Mouse (Mus musculus) activated CD4-positive, CD25-positive, alpha-beta regulatory T cell, adult 9 weeks (primary cell): ENCODE results near the gene Bpnt1. TPM values are rescaled to one million over a fixed set of nuclear protein-coding genes. Genes with fewer than 3 reads are reported as not detected.

Experiments
- polyA plus RNA-seq: library from polyadenylated mRNA; unstranded; fragments of 100-300 nt; shearing (Covaris generic); gene quantifications from one replicate; pipeline ENCODE4 v1.2.1, GENCODE M21; 2017

Bpnt1 gene
- 15.5 TPM for polyA plus RNA-seq

DNA sequence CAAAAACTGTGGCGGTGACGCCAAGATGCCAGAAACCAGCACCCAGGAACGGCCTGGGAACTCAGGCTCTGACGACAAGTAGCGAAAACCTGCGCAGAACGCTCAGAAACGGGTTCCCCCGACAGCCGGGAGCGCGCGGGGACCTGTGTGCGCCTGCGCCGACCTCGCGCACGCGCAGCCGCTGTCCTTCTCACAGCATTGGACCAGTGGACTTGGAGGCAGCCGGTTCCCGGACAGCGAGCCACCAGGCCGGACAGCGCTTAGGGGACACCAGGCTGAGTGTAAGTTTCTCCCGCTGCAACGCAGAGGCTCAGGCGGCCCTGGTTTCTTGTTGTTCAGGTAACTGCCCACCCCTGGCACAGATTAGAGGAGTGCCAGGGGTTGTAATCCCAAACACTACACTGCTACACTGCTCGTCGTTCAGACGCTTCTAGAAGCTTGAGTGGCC is at the start of gene Bpnt1:
TSS of gene Bpnt1 (plus strand) at position 167 of the 448 bp plus-strand sequence.

DNA sequence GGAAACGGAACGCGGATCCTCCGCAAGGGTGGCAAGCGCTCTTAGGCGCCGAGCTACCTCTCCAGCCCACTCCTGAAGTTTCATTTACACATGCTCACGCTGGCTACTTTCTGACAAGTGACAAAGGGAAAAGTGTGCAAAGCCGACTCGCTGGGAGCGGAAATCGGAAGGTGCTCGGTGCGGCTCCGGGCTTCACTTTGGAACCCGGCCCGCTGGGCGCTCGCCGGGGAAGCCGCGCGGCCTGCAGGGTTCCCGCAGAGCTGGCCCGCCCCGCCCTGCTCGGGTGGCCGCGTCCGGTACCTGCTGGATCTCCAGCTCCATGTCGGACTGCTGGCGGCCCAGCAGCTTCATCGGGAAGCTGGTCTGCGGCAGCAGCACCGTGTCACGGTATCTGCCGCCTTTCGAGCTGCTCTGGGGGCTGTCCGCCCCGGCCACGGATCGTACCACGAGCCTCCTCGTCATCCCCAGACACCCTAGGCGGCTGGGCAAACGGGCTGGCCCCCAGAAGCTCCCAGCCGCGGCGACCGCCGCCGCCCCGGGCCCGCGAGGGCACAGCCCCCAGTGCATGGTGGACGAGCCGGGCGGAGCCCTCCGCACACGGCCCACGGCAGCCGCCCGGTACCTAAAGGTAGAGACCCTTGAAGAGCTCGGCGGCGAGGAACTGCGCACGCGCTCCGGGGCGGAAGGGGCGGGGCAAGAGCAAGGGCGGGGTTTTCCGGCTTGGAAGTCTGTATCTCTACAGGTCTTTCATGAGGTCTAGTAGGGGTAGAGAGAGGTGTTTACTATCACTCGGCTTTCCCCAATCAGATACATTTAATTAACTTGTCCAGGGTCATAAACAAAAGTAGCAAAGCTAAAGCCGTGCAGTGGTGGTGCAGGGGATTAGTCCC is 3.0 kb upstream of the Bpnt1 start, which contains the start of gene Iars2:
TSS of gene Iars2 (minus strand) at position 676 of the 890 bp plus-strand sequence.

GRCm38 (mm10) chr1:185362677-185363520 is 30.9 kb downstream of the Bpnt1 start, which contains the start of gene Eprs:
Eprs (plus strand) TSS chr1:185363044.

Other genes with a start within 250 kb of the Bpnt1 start
- gene Rab3gap2, start 128.0 kb upstream of the Bpnt1 start, polyA plus RNA-seq: 39.3 TPM
- 17.3 TPM for gene Iars2, start 2.8 kb upstream of the Bpnt1 start, polyA plus RNA-seq
- 115 TPM for gene Eprs, start 30.9 kb downstream of the Bpnt1 start, polyA plus RNA-seq
- not detected for gene Slc30a10, start 122.7 kb downstream of the Bpnt1 start, polyA plus RNA-seq